Mouse (Mus musculus) olfactory bulb, adult 2 months (tissue): ENCODE data around the gene Rnft2.

ENCODE experiments used
- CTCF ChIP-seq: fragments of 200-500 bp; IDR thresholded peaks from 2 replicates; pipeline ENCODE4 v1.5.1; 2012; ENCODE audit warnings: low read depth, mild to moderate bottlenecking, low read length, moderate library complexity; ENCODE audit not compliant: insufficient read depth
- POLR2A ChIP-seq: fragments of 200-500 bp; IDR thresholded peaks from 2 replicates; pipeline ENCODE4 v1.6.1; 2012; ENCODE audit warnings: mild to moderate bottlenecking, low read depth, low read length, moderate library complexity; ENCODE audit not compliant: insufficient read depth

DNA sequence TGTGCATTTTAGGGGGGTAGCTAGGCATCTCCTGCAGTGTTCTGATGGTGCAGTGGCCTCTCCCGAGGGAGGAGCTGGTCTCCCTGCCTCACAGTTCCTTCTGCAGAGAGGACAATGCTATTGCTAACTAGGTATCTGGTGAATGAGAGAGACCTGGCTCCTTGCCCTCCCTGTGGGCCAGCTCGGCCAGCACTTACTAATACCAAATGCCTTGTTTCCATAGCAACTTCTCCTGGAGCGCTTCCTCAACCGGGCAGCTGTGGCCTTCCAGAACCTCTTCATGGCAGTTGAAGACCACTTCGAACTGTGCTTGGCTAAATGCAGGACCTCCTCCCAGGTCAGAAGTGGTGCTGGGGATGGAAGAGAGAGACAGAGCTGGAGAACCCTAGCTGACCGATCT, 14.2 kb upstream of the Rnft2 start:
- TF ChIP-seq CTCF (no peak), POLR2A (no peak)
